Mouse (Mus musculus) T-cell, adult 2 months (primary cell): ENCODE measurements around the gene Klhl23.

Source experiments
- DNase-seq: peaks from one replicate; pipeline ENCODE4 v3.0.0; 2022; ENCODE audit warnings: low spot score

Klhl23 gene

DNA sequence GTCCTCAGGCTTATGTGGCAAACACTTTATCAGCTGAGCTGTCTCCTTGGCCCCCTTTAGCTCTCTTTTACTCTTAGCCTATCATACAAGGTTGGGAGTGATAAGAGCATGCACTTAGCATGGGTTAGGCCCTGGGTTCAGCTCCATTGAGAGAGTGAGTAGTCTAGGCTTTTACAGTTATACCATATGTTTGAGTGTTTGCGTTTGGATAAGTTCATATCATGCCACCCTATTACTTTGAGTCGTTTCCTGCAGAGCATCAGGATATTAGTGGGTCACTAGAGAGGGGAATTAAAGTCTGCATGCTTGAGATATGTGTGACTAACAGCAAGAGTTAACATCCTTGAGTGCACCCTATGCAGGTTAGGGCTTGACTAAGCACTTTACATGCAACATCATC, 7.9 kb downstream of the Klhl23 start:
- DNase-seq = no peak

DNA sequence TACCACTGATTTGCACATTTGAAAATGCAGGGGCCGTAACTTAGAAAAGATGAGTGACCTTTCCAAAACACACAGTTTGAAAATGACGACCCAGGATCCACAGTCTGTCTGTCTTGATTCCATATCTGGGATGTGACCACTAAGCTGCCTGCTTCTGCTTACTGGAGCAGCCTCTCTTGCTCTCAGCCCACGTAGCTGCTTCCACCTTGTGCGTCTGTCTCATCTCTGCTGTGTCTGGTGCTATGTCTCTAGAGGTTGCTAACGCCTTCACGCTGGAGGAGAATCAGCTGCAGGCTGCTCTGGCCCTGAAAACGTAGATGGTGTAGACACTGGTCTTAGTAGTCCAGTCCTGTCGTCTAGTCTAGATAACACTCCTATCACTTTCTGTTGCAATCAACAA, 8.4 kb downstream of the Klhl23 start:
- no peak for DNase-seq

DNA sequence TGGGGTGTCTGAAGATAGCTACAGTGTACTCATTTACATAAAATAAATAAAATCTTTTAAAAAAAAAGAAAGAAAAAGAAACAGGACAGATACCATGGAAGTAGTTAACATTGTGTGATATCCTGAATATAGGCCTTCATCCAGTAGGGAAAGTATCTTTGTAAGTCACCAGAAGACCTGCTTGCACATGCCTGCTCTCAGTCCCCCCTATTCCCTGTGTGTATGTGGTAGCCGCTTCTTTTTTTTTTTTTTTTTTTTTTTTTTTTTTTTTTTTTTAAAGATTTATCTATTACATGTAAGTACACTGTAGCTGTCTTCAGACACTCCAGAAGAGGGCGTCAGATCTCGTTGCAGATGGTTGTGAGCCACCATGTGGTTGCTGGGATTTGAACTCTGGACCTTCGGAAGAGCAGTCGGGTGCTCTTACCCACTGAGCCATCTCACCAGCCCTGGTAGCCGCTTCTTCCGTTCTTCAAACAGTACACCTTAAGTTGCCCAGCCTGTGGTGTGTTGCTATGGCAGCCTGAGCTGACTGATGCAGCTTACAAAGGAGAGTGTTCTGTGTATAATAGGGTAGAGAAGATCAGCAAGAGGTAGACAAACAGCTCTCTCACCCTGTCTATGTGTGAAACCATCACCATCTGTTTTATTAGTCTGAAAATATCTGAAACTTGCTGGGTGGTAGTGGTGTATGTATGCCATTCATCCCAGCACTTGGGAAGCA, 15.7 kb downstream of the Klhl23 start:
- no peak for DNase-seq

DNA sequence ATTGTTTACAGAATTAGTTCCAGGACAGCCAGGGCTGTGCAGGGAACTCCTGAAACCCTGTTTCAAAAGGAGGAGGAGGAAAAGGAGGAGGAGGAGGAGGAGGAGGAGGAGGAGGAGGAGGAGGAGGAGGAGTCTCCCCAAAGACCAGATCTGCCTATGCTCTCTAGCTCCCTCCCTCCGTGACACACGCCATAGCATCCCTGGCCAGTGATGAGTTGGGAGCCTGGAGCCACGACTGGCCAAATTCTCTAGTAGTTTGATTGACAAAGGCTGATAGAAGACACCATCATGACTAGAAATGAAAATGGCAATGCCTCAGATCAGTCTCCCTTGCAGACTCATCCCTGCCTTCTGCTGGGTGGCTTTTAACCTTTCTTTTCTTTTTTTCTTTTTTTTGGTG, 16.3 kb downstream of the Klhl23 start:
- no peak for DNase-seq

DNA sequence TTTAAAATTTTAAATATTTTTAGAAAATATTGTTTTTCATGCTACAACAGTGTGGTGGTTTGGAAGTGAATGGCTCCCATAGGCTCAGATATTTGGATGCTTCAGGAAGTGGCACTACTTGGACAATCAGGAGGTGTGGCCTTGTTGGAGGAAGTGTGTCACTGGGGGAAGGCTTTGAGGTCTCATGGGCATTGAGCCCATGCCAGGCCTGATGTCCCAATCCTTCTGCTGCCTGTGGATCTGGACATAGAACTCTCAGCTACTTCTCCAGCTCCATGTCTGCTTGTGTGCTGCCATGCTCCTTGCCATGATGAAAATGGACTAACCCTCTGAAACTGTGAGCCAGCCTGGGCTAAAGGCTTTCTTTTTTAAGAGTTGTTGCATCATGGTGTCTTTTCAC, 17.0 kb downstream of the Klhl23 start:
- DNase-seq = no peak

DNA sequence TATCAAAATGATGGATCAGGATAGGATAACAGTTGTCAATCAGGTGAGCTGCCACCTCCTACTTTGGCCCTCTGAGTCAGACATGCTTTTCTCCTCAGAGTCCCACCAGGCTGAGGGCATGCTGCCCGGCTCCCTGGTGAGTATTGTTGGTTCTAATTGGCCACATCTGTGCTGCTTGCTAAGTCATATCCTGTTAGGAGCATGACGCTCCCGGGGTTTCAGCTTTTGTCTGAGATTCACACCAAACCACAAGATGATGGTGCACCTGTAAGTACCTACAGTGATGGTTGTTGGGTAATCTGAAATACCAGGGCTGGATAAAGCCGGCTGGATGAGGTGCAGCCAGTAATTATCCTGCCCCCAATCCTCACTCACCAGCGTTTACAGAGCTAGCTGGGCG, 18.5 kb downstream of the Klhl23 start:
- no peak for DNase-seq

DNA sequence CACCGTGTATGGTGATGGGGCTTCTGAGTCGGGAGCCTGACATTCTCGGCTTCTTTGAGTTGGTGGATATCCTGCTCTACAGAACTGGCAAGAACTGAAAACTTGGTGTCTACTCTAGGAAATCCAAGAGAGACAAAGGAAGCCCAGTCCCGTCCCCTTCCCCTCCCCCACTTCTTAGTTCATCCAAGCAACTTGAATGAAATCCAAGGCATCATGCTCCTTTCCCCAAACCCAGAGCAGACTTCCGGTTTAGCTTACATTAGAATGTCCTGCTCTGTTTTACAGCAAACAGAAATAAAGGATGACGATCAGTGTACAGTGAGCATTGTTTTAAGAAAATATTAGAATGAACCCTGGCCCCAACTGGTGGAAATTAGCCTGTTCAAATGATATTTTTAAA, 27.5 kb downstream of the Klhl23 start:
- DNase-seq = no peak

DNA sequence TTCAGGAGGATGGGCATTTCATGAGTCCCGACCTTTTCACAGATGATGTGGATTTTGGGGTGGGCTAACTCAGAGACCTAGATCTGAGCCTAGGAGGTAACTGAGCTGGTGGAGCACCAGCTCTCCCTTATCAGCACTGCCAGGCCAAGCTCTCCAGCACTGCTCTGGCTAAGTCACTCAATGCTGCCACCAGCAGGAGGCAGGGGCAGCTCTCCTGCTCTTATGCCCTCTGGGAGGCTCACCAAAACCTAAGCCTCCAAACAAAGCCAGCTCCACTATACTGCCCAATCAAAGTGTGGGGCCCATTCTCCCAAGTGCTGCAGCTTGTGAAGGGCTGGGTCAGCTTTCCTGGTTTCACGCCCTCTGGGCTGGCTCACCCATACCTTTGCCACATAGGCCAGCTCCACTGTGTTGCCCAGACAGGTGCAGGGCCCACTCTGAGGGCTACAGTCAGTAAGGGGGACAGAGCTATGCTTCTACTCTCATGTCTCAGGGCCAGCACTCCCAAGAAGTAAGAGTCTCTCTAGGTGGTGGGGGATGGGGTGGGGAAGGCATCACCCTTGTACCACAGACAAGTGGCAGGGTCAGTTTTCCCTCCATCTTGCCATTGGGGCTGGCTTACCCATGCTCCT, 29.8 kb downstream of the Klhl23 start:
- DNase-seq = no peak

DNA sequence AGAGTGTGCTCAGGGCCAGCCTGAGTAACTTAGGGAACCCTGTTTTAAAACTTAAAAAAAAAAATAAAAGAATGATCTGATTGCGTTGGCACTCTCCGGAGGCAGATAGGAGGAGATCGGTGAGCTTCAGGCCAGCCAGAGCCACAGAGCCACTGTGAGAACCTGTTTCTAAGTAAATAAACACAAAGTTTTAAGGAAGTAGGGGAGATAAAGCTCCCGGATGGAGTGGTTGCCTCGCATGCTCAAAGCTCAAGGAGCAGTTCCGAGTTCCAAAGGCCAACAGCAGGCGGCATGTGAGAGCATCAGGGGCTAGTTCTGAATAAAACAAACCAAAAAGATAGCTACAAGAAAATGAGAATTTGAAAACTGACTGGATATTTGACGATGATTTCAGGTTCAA, 34.6 kb downstream of the Klhl23 start:
- DNase-seq = no peak

DNA sequence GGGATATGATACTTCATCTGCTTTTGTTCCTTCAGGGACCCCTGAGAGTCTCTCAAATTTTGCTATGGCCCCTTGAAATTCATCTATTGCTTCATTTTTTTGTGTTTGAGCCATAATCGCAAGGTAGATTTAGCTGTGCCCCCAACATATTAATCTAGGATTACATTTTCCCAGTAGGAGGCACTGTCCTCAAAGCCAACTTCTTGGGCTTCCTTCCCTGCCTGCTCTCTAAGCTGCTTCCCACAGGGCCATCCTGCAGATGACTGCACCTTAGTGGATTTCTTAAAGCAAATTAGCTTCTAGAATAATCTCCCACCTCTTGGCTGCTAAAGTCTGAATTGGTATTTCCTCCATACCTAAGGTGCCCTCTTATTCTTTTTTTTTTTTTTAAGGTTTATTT, 36.1 kb downstream of the Klhl23 start:
- no peak for DNase-seq

DNA sequence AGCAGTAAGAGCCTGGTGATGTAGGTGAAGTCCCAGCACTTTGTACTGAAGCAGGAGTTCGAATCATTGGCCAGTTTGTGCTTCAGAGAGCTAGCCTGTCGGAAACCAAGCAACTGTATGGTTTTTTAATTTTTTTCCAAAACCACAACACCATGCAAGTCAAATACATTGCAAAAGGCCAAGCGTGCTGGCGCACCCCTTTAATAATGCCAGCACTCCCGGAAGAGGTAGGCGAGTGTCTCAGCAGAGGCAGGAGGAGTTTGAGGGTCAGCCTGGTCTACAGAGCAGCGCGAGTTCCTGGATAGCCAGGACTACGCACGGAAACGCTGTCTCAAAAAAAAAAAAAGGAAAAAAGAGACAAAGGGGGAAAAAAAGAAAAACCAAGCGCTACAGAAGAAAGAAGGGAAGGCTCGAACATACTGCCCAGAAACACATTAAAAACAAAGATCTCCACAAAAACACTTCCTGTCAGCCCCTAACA, 39.3 kb downstream of the Klhl23 start:
- DNase-seq = peak; percentile 41

DNA sequence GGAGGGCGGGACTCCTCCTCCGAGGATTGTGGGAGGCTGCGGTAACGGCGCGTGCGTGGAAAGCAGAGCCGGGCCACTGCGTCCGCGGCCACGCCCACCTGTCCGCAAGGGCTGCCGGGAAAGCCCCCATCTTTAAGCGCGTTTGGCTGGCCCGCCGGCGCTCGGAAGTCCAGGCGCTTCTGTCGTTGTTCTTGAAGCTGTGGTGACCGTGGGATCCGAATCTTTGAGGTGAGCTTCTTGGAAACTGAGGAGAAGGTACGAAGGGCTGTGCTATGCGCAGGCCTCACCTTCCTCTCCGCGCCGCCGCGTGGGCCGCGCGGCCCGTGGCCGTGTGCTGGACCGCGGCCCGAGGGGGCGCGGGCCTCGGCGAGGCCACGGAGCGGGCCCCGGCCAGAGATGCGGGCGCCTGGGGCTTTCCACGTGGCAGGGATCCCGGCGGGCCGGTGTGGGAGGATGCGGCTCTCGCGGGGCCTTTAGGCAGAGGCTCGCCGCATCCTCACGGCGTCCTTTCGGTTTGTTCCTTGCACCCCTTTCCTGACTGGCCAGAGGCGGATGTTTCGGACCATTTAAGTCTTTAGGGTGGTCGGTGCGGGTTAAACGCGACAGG, 39.8 kb downstream of the Klhl23 start, which contains the start of gene Ssb:
TSS of gene Ssb (plus strand) at position 78 of the 607 bp plus-strand sequence.
- peak; percentile 94 for DNase-seq

DNA sequence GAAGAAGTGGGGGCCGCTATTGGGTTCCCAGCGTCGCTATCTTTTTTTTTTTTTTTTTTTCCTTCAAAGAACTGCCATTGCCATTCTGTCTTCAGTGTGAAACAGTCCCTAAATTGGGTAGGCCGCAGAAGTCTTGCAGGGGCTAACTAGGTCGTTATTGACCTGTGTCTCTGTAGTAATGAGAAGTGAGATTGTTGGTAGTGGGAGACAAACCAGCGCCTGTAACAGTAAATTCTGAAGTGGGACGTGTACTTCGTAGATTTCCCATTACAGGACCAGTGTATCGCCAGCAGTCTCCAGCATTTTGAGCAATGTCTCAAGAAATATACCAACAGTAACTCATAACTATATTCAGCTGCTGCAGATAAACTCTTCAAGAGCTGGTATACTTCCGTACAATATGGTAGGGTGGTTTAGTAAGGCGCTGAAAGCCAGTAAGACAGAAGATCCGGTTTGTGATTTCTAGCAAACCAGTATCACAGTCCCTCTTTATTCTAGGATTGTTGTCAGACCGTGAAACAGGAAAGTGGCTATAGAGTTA, 40.4 kb downstream of the Klhl23 start:
- DNase-seq = peak; percentile 6

DNA sequence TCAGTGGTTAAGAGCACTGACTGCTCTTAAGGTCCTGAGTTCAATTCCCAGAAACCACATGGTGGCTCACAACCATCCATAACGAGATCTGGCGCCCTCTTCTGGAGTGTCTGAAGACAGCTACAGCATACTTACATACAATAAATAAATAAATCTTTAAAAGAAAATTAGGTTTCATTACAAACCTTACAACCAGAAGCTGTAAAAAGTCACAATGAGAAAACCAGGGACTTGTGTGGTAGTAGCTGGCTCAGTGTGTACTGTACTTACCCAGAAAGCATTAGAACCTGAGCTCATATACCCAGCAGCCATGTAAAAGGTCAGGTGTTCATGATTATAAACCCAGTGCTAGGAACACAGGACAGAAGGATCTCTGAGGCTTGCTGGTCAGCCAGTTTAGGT, 62.2 kb downstream of the Klhl23 start:
- peak; percentile 26 for DNase-seq

DNA sequence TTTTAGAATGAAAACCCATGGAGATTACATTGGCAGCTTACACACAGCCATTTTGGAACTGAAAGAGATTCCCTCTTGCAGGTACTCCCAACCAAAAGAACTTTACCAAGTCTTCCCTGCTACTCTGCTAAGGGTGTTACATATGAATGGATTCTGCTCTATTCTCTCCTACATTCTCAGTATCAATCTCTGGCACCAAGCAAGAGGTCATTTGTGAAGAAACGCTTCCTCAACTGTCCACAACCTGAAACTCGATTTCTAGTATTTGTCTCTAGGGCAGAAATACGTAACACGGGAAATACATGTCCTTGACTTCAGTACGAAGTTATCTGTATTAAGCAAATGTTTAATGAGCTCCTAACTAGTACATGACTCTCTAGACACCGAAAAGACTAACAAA, 62.8 kb downstream of the Klhl23 start:
- no peak for DNase-seq

DNA sequence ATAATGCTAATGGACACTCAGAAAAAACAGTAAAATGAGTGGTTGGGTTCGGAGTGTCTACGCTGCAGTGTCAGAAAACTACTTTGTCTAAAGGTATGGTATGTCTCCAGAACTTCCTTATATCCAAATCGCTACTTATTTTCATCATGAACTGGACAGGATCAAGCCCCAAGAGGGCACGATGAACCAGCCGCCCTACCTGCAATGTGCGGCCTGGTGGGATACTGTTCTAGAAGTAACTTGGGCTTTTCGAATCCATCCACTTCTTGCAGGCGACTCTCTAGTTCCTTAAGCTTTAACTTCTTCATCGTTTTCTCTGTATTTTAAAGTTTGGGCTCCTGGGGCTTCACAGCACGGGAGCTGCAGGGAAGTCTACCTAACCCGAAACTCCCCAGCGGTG, 63.3 kb downstream of the Klhl23 start:
- DNase-seq = no peak

DNA sequence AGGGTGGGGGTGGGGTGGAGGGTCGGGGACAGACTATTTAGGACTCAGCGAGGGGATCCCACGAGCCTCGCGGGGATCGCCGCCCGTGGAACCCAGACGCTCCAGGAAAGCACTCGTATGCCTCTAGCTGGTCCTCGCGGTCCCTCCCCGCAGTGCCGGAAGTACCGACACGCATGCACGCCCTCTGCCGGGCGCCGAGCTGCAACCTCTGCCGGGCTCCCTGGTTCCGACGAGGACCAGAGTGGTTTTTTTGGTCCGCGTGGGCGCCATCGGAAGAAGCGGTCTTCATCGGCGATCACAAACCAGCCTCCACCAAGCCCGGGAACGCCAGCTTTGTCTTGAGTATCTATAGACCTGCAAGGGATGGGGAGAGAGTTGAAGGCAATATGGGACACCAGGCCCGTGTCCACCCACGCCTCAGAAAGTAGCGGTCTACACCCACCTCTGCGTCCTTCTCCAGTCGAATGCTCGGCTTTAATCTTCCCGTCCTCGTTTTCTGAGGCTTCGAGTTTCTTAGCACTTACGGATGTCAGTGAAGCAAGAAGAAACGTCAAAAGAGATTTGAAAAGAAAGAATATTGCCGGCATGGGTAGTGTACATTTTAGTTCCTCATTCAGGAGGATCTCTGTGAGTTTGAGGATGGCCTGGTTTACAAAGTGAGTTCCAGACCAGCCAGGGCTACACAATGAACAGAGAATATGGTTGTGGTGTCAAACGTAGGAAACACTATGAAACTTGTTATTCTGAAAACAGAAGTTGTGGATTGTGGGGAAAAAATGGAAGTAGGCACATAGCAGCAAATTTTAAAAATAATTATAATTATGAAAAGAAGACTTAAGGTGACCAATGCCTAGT, 63.9 kb downstream of the Klhl23 start, which contains the start of gene Mettl5:
TSS of gene Mettl5 (minus strand) at position 165 of the 855 bp plus-strand sequence.
- DNase-seq = peak; percentile 90
